Mouse (Mus musculus) lung, adult 2 months (tissue): Measurements from ENCODE around the gene Vps51. TPM values are rescaled to one million over a fixed set of nuclear protein-coding genes. Genes with fewer than 3 reads are reported as not detected.

Experiments
- DNase-seq: peaks from one replicate; pipeline ENCODE4 v3.0.0; 2022
- H3K4me1 ChIP-seq: fragments of 200-500 bp; 2 replicates; pipeline ENCODE4 v1.6.1; 2011; ENCODE audit warnings: low read length; ENCODE audit not compliant: control insufficient read depth, insufficient read depth
- H3K4me3 ChIP-seq: fragments of 200-500 bp; replicated peaks from 2 replicates; pipeline ENCODE3; 2011; ENCODE audit warnings: low read depth, mild to moderate bottlenecking, control low read depth, low read length; ENCODE audit errors: extremely low read depth
- CTCF ChIP-seq: fragments of 200-500 bp; IDR thresholded peaks from 2 replicates; pipeline ENCODE4 v1.5.1; 2011; ENCODE audit warnings: mild to moderate bottlenecking, low read length, control low read depth; ENCODE audit not compliant: insufficient read depth
- POLR2A ChIP-seq: fragments of 200-500 bp; IDR thresholded peaks from 2 replicates; pipeline ENCODE4 v1.6.1; 2011; ENCODE audit warnings: low read depth, mild to moderate bottlenecking, control low read depth, low read length, borderline replicate concordance; ENCODE audit errors: extremely low read depth
- WGBS: fragments of 180-500 bp; shearing (Covaris S2); methylation state at CpG from one replicate; pipeline ENCODE4 v1.1.7; 2018; 5-methylcytosine and 5-hydroxymethylcytosine counted together
- polyA plus RNA-seq: library from polyadenylated mRNA; depleted of rRNA; stranded (reverse); fragments of >200 nt; gene quantifications from 2 replicates; pipeline ENCODE4 v1.2.3, GENCODE M21; 2012

Vps51 gene
- polyA plus RNA-seq, 1 experiment = 81.7 TPM

GRCm38 (mm10) chr19:6084478-6085248 lies 7.6 kb upstream of the Vps51 start, which contains the start of the genes Zfpl1 and Cdca5:
Gene Zfpl1 (minus strand): TSS chr19:6084956.
Gene Cdca5 (plus strand): TSS chr19:6084983.
- under 1% methylated on average over 58 of the region's 58 CpGs for WGBS
- DNase-seq = peak; percentile 96
- H3K4me1 ChIP-seq = peaks cover 7% of the 10 kb centered on the region
- peak within 1 kb of the TSS; percentile 94 for H3K4me3 ChIP-seq
- peak; percentile 76; the same call in 1 of the 2 replicates for TF ChIP-seq POLR2A
- TF ChIP-seq CTCF = no peak

GRCm38 (mm10) chr19:6082156-6082555 lies 5.1 kb upstream of the Vps51 start, which contains the start of gene Gm28374:
Gene Gm28374 (minus strand): TSS chr19:6082256.
- H3K4me3 ChIP-seq = no peak within 1 kb of the TSS
- H3K4me1 ChIP-seq = peaks cover 7% of the 10 kb centered on the region
- no peak for DNase-seq
- 84% methylated on average over 9 of the region's 9 CpGs for WGBS
- TF ChIP-seq POLR2A (no peak), CTCF (no peak)

GRCm38 (mm10) chr19:6079983-6080480 lies 3.0 kb upstream of the Vps51 start, which contains the start of gene Tmem262:
Gene Tmem262 (plus strand): TSS chr19:6080033.
- TF ChIP-seq POLR2A = no peak
- no peak for TF ChIP-seq CTCF

GRCm38 (mm10) chr19:6073889-6074288 lies 3.1 kb downstream of the Vps51 start:
- DNase-seq = no peak
- Histone ChIP-seq H3K4me1 (peaks cover 6% of the 10 kb centered on the region), H3K4me3 (no peak overlapping the region)
- no peak for TF ChIP-seq POLR2A
- no peak for TF ChIP-seq CTCF
- 82% methylated on average over 5 of the region's 5 CpGs for WGBS

More at GRCm38 (mm10) chr19:6079983-6080480, 3.0 kb upstream of the Vps51 start, which contains the start of gene Tmem262:
- DNase-seq = no peak
- WGBS = 91% methylated on average over 12 of the region's 12 CpGs
- Histone ChIP-seq H3K4me1 (peaks cover 13% of the 10 kb centered on the region), H3K4me3 (no peak within 1 kb of the TSS)

- WGBS = 89% methylated on average over 19 of the region's 19 CpGs
- H3K4me1 ChIP-seq = peaks cover 11% of the 10 kb centered on the region
- H3K4me3 ChIP-seq = no peak overlapping the region
- DNase-seq = no peak
- no peak for TF ChIP-seq POLR2A
- TF ChIP-seq CTCF = no peak
Measured at GRCm38 (mm10) chr19:6071261-6071660, 5.8 kb downstream of the Vps51 start.

DNA sequence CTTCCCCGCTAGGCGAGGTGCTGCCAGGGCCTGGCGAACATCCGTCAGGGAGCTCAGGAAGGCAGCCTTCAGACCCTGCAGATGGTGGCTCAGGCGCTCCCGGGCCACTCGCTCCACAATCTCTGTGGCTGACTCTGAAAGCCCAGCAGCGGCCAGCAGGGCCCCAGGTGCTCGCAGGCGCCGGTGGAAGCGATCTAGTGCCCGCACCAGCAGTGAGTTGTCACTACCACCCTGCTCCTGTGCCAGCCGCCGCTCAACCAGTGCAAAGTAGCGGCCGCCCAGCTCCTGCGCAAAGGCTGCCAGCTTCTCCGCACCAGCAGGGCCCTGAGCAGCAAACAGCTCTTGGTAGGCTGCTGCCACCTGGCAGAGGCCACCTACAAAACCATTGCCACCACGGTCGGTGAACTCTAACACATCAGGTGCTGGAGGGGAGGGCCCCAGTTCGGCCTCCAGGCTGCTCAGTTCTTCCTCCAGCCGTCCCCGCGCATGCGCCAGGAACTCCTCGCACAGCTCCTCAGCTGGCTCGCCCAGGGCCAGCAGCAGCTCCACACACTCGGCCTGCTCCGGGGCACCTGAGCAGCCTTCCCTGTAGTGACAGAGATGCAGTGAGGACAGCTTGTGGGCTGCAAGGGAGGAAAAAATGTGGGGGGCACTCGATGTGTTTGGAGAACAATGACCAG lies 6.3 kb downstream of the Vps51 start:
- Histone ChIP-seq H3K4me1 (peaks cover 8% of the 10 kb centered on the region; the same call in 1 of the 2 replicates), H3K4me3 (no peak overlapping the region)
- 89% methylated on average over 31 of the region's 31 CpGs for WGBS
- DNase-seq = no peak
- TF ChIP-seq CTCF (no peak), POLR2A (no peak)

- WGBS = 89% methylated on average over 10 of the region's 10 CpGs
- TF ChIP-seq CTCF (no peak), POLR2A (no peak)
- H3K4me3 ChIP-seq = no peak overlapping the region
- H3K4me1 ChIP-seq = peaks cover 8% of the 10 kb centered on the region; the same call in 1 of the 2 replicates
- no peak for DNase-seq
Measured at GRCm38 (mm10) chr19:6069851-6070250, 7.2 kb downstream of the Vps51 start.

DNA sequence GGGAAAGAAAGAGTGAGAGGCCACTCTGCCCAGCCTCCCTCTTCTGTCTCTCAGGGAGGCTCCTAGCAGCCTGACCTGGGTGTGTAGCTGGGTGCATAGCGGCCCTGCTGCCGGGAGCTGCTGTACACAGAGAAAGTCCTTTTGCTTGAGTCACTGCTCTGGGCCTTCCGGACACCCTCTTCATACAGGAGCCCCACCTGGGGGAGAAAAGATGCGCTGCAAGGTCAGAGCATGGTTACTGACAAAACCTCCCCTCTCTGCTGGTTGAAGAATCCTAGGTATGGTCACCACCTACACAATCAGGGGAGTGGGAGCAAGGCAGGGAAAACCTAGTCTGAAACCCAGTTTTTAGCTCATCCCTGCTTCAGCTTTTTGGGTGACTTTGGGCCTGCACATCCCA lies 8.1 kb downstream of the Vps51 start:
- DNase-seq = no peak
- TF ChIP-seq CTCF (no peak), POLR2A (no peak)
- no peak overlapping the region for H3K4me3 ChIP-seq
- WGBS = 74% methylated on average over 4 of the region's 4 CpGs
- H3K4me1 ChIP-seq = peaks cover 8% of the 10 kb centered on the region; the same call in 1 of the 2 replicates

GRCm38 (mm10) chr19:6067724-6068415 lies 9.2 kb downstream of the Vps51 start, which contains the start of gene Tm7sf2:
Gene Tm7sf2 (minus strand): TSS chr19:6068373.
- peak; percentile 85 for DNase-seq
- WGBS = 11% methylated on average over 33 of the region's 33 CpGs
- TF ChIP-seq POLR2A (no peak), CTCF (no peak)

More at GRCm38 (mm10) chr19:6067724-6068415, 9.2 kb downstream of the Vps51 start, which contains the start of gene Tm7sf2:
- Histone ChIP-seq H3K4me3 (peak within 1 kb of the TSS; percentile 47), H3K4me1 (peaks cover 8% of the 10 kb centered on the region; the same call in 1 of the 2 replicates)
